Mouse (Mus musculus) layer of hippocampus, postnatal 36 days (tissue): ENCODE data around the gene Cdc42ep2. TPM values are rescaled to one million over a fixed set of nuclear protein-coding genes. Genes with fewer than 3 reads are reported as not detected.

Source experiments
- DNase-seq, 2 experiments: peaks; one replicate each; pipeline ENCODE4 v3.0.0; 2022
- total RNA-seq, 2 experiments: library from RNA; stranded (reverse); gene quantifications; 2 replicates each; pipeline ENCODE4 v1.2.3; 2021

Gene Cdc42ep2
- 1 to 10 TPM; 4.4 to 5.5 TPM for total RNA-seq

- peak; percentile 84 to 87 for DNase-seq
Measured at GRCm38 (mm10) chr19:5924713-5925093, at the start of gene Cdc42ep2. TSS of gene Cdc42ep2 (minus strand) at chr19:5924816.

GRCm38 (mm10) chr19:5967664-5968063 lies 43.0 kb upstream of the Cdc42ep2 start:
- no peak for DNase-seq

- DNase-seq, result no peak
Measured at GRCm38 (mm10) chr19:5966786-5967185, 42.2 kb upstream of the Cdc42ep2 start.

- DNase-seq, result no peak
Measured at GRCm38 (mm10) chr19:5965910-5966309, 41.3 kb upstream of the Cdc42ep2 start.

- peak; percentile 52 to 60 for DNase-seq
Measured at GRCm38 (mm10) chr19:5965280-5965679, 40.7 kb upstream of the Cdc42ep2 start.

GRCm38 (mm10) chr19:5964804-5965203 lies 40.2 kb upstream of the Cdc42ep2 start:
- no peak for DNase-seq

GRCm38 (mm10) chr19:5963883-5964562 lies 39.4 kb upstream of the Cdc42ep2 start, which contains the start of gene Pola2:
TSS of gene Pola2 (minus strand) at chr19:5964202.
- peak; percentile 86 to 87 for DNase-seq

- DNase-seq, result no peak
Measured at GRCm38 (mm10) chr19:5962651-5963050, 38.0 kb upstream of the Cdc42ep2 start.

GRCm38 (mm10) chr19:5957371-5957770 lies 32.8 kb upstream of the Cdc42ep2 start:
- DNase-seq, result no peak

- peak; percentile 59 to 70 for DNase-seq
Measured at GRCm38 (mm10) chr19:5956685-5957084, 32.1 kb upstream of the Cdc42ep2 start.

GRCm38 (mm10) chr19:5955704-5956670 lies 31.4 kb upstream of the Cdc42ep2 start:
- DNase-seq, result no peak

- DNase-seq, result no peak
Measured at GRCm38 (mm10) chr19:5954936-5955335, 30.3 kb upstream of the Cdc42ep2 start.

- DNase-seq, result no peak
Measured at GRCm38 (mm10) chr19:5954031-5954710, 29.6 kb upstream of the Cdc42ep2 start.

- no peak for DNase-seq
Measured at GRCm38 (mm10) chr19:5953201-5953770, 28.7 kb upstream of the Cdc42ep2 start.

- no peak for DNase-seq
Measured at GRCm38 (mm10) chr19:5952071-5952691, 27.6 kb upstream of the Cdc42ep2 start.

- DNase-seq, result no peak
Measured at GRCm38 (mm10) chr19:5951631-5952030, 27.0 kb upstream of the Cdc42ep2 start.

GRCm38 (mm10) chr19:5950218-5950617 lies 25.6 kb upstream of the Cdc42ep2 start:
- no peak for DNase-seq

- no peak for DNase-seq
Measured at GRCm38 (mm10) chr19:5945891-5946290, 21.3 kb upstream of the Cdc42ep2 start.

GRCm38 (mm10) chr19:5945027-5945426 lies 20.4 kb upstream of the Cdc42ep2 start:
- peak; percentile 24 to 37 for DNase-seq

GRCm38 (mm10) chr19:5944145-5944544 lies 19.5 kb upstream of the Cdc42ep2 start:
- no peak for DNase-seq

GRCm38 (mm10) chr19:5943404-5943803 lies 18.8 kb upstream of the Cdc42ep2 start:
- DNase-seq, result no peak

GRCm38 (mm10) chr19:5942581-5942980 lies 18.0 kb upstream of the Cdc42ep2 start:
- DNase-seq, result no peak
